Mouse (Mus musculus): Measurements from ENCODE around the gene Snx9. TPM values are rescaled to one million over a fixed set of nuclear protein-coding genes. Genes with fewer than 3 reads are reported as not detected.
A peak's percentile ranks its signal among the peaks of the same experiment; 100 is the strongest.

The Snx9 gene
- polyA plus RNA-seq, 1 experiment from 2014 or later: 27.6 TPM

DNA sequence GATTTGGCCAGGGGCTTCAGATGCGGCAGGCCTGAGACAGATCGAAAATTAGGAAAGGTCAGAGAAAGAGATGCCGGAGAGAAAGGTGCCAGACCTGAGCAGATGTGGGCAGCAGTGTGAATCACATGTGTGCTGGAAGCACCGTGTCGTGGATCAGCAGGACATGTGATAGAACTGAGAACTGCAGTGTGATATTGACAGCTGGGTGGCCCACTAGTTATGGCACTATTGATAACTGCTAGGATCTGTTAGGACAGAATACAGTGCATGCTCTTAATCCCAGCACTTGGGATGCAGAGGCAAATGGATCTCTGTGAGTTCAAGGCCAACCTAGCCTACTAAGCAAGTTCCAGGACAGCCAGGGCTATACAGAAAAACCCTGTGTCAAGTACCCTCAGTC, 10.3 kb upstream of the Snx9 start:
- Histone ChIP-seq H3K4me2 (ENCODE audit: low read depth, severe bottlenecking) (no peak overlapping the region), H3K4me1 (ENCODE audit: control insufficient read depth, insufficient read depth, low read length) (no peaks in the 10 kb centered on the region), H3K9me3 (ENCODE audit: control insufficient read depth, low read length) (no peaks in the 10 kb centered on the region), H3K4me3 (ENCODE audit: low read depth, low read length) (no peak overlapping the region), H3K27me3 (ENCODE audit: control insufficient read depth, insufficient read depth, low read length) (no peaks in the 10 kb centered on the region), H3K9ac (ENCODE audit: low read length) (no peak overlapping the region), H3K36me3 (ENCODE audit: control insufficient read depth, insufficient read depth, low read length) (no peaks in the 10 kb centered on the region), H3K27ac (replicated peaks; ENCODE audit: low read depth, low read length) (no peak overlapping the region)
- WGBS: 91% methylated on average over 5 of the region's 5 CpGs
- DNase-seq (ENCODE audit: low spot score) (no peak), ATAC-seq (ENCODE audit: insufficient number of reproducible peaks, low FRiP score, low TSS enrichment, low read depth) (no peak)

DNA sequence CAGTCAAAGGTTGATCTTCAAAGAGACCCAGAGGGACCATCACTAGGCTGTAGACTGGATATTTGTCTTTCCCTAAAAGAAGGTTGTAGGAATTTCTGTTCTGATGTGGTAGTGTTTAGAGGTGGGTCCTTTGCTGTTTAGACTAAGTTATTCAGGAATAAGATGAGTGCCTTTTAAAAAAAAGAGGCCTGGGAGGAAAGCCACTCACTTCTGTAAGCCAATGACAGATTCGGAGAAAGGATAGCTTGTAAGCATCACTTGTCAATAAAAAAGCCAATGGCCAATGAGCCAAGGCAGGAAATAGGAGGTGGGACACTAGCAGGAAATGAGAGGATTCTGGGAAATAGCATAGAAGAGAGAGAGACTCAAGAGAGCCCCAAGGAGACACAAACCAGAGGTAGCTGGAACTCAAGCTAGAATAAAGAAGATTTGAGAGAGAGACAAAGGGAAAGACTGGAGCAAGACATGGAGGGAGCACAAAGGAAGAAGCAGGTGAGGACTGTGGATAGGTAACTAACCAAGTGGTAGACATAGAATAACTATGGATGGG, 9.8 kb upstream of the Snx9 start:
- WGBS: 90% methylated on average over 1 of the region's 1 CpGs
- Histone ChIP-seq H3K36me3 (ENCODE audit: control insufficient read depth, insufficient read depth, low read length) (no peaks in the 10 kb centered on the region), H3K4me1 (ENCODE audit: control insufficient read depth, insufficient read depth, low read length) (no peaks in the 10 kb centered on the region), H3K9ac (ENCODE audit: low read length) (no peak overlapping the region), H3K27me3 (ENCODE audit: control insufficient read depth, insufficient read depth, low read length) (no peaks in the 10 kb centered on the region), H3K4me2 (ENCODE audit: low read depth, severe bottlenecking) (no peak overlapping the region), H3K4me3 (ENCODE audit: low read depth, low read length) (no peak overlapping the region), H3K27ac (replicated peaks; ENCODE audit: low read depth, low read length) (no peak overlapping the region), H3K9me3 (ENCODE audit: control insufficient read depth, low read length) (no peaks in the 10 kb centered on the region)
- ATAC-seq (ENCODE audit: insufficient number of reproducible peaks, low FRiP score, low TSS enrichment, low read depth) (no peak), DNase-seq (ENCODE audit: low spot score) (no peak)

DNA sequence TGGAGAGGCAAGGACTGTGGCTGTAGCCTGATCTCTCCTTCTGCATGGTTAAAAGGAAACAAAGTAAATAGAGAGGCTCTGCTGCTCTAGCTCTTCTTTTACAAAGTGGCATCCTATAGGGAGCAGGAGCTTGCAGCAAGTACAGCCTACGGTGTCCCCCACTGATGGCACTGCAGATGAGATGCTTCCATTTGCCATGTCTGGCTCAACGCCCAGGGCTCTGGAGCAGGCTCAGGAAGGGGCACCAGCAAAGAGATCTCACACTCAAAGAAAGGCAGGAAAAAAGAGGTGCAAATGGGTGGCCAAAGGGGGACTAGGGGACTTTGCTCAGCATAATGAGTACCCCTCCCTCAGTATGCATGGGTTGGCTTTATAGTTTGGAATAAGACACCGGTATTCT, 7.0 kb upstream of the Snx9 start:
- Histone ChIP-seq H3K9ac (ENCODE audit: low read length) (no peak overlapping the region), H3K4me2 (ENCODE audit: low read depth, severe bottlenecking) (no peak overlapping the region), H3K4me3 (ENCODE audit: low read depth, low read length) (no peak overlapping the region), H3K27me3 (ENCODE audit: control insufficient read depth, insufficient read depth, low read length) (no peaks in the 10 kb centered on the region), H3K4me1 (ENCODE audit: control insufficient read depth, insufficient read depth, low read length) (no peaks in the 10 kb centered on the region), H3K9me3 (ENCODE audit: control insufficient read depth, low read length) (no peaks in the 10 kb centered on the region), H3K27ac (replicated peaks; ENCODE audit: low read depth, low read length) (no peak overlapping the region), H3K36me3 (ENCODE audit: control insufficient read depth, insufficient read depth, low read length) (no peaks in the 10 kb centered on the region)
- ATAC-seq (ENCODE audit: insufficient number of reproducible peaks, low FRiP score, low TSS enrichment, low read depth) (no peak), DNase-seq (ENCODE audit: low spot score) (no peak)
- WGBS: 86% methylated on average over 3 of the region's 3 CpGs

DNA sequence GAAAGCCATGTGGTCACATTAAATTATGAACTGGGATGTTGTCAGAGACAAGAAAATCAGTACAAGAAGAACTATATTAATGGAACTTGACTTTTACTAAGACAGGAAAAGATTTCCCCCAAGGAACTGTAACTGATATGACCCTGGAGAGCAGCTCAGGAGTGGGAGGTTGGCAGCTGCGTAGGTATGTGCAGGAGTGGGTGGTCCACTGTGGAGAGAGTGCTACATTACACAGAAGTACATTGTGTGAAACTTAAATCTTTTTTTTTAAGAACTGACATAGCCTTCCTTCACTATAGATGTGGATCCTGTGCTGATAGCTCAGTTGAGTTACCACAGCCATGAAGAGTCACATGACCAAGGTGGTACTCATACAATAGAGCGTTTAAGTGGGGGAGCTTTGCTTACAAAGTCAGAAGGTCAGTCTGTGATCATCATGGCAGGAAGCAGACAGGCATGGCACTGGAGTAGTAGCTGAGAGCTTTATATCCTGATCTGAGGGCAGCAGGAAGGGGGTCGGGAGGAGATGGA, 6.3 kb upstream of the Snx9 start:
- Histone ChIP-seq H3K9me3 (ENCODE audit: control insufficient read depth, low read length) (no peaks in the 10 kb centered on the region), H3K9ac (ENCODE audit: low read length) (no peak overlapping the region), H3K36me3 (ENCODE audit: control insufficient read depth, insufficient read depth, low read length) (no peaks in the 10 kb centered on the region), H3K4me3 (ENCODE audit: low read depth, low read length) (no peak overlapping the region), H3K4me1 (ENCODE audit: control insufficient read depth, insufficient read depth, low read length) (no peaks in the 10 kb centered on the region), H3K4me2 (ENCODE audit: low read depth, severe bottlenecking) (no peak overlapping the region), H3K27ac (replicated peaks; ENCODE audit: low read depth, low read length) (no peak overlapping the region), H3K27me3 (ENCODE audit: control insufficient read depth, insufficient read depth, low read length) (no peaks in the 10 kb centered on the region)
- DNase-seq (ENCODE audit: low spot score) (no peak), ATAC-seq (ENCODE audit: insufficient number of reproducible peaks, low FRiP score, low TSS enrichment, low read depth) (no peak)
- WGBS: 84% methylated on average over 3 of the region's 3 CpGs

DNA sequence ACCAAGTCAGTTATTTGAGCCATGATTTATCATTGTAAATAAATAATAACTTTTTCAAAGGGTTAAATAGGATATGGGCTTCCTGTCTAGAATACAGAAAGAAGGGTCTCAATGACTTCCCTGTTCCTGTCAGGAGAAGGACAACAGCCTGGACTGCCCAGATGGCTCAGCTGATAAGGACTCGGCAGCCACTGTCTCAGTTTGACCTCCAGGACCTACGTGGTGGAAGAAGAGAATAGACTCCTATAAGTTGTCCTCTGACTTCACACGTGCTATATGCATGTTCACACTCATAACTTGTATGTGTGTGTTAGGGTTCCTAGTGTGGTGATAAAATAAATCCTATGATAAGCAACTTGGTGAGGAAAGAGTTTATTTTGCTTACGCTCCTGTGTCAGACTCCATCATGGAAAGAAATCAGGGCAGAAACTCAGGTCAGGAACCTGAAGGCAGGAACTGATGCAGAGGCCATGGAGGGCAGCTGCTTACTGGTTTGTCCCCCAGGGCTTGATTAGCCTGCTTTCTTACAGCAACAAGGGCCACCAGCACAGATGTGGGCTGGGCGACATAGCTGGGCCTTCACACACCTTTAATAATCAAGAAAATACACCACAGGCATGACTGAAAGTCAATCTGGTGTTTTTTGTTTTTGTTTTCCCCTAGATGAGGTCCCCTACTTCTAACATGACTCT, 1.4 kb upstream of the Snx9 start:
- Histone ChIP-seq H3K27ac (replicated peaks; ENCODE audit: low read depth, low read length) (no peak overlapping the region), H3K4me2 (ENCODE audit: low read depth, severe bottlenecking) (no peak overlapping the region)

DNA sequence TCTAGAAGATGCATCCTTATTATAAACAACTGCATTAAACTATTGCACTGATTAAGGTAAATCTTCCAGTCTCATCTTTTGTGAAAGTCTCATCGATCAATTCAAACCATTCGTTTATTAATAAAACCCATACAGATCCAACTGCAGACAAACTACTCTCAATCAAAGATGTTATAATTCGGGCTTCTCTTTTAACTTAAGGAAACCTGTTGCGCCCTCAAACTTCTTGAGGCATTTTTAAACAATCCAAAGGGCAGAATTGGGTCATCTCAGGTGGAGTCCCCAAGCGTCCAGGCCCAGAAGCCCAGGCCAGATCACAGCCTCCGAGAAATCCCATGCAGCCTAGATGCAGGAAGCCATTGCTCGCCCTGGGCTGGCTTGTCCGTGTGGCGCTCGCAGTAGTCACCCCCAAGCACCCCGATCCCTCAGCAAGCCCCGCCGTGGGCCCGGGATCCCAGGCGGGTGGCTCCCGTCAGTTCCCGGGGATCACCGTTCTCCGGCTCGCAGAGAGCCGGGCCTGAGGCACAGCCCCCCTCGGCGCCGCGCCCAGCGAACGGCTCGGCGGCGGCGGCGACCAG, 490 bp upstream of the Snx9 start:
- Histone ChIP-seq H3K4me3 (ENCODE audit: low read depth, low read length) (peak overlapping the region; percentile 73), H3K27ac (replicated peaks; ENCODE audit: low read depth, low read length) (peak overlapping the region; percentile 98), H3K9me3 (ENCODE audit: control insufficient read depth, low read length) (no peaks in the 10 kb centered on the region), H3K4me1 (ENCODE audit: control insufficient read depth, insufficient read depth, low read length) (peaks cover 3% of the 10 kb centered on the region; the same call in 1 of the 2 replicates), H3K36me3 (ENCODE audit: control insufficient read depth, insufficient read depth, low read length) (no peaks in the 10 kb centered on the region), H3K27me3 (ENCODE audit: control insufficient read depth, insufficient read depth, low read length) (no peaks in the 10 kb centered on the region), H3K9ac (ENCODE audit: low read length) (peak overlapping the region; percentile 98), H3K4me2 (ENCODE audit: low read depth, severe bottlenecking) (peak overlapping the region; percentile 75)
- DNase-seq (ENCODE audit: low spot score) (peak; percentile 77), ATAC-seq (ENCODE audit: insufficient number of reproducible peaks, low FRiP score, low TSS enrichment, low read depth) (peak; percentile 74; the same call in 1 of the 2 replicates)
- 7% methylated on average over 27 of the region's 32 CpGs for whole genome bisulfite sequencing

More for the DNA sequence above, 1.4 kb upstream of the Snx9 start:
- no peaks in the 10 kb centered on the region for H3K36me3 ChIP-seq (ENCODE audit: control insufficient read depth, insufficient read depth, low read length)
- H3K4me1 ChIP-seq (ENCODE audit: control insufficient read depth, insufficient read depth, low read length): peaks cover 3% of the 10 kb centered on the region; the same call in 1 of the 2 replicates
- DNase-seq (ENCODE audit: low spot score) (no peak), ATAC-seq (ENCODE audit: insufficient number of reproducible peaks, low FRiP score, low TSS enrichment, low read depth) (no peak)
- H3K4me3 ChIP-seq (ENCODE audit: low read depth, low read length): no peak overlapping the region
- no peaks in the 10 kb centered on the region for H3K27me3 ChIP-seq (ENCODE audit: control insufficient read depth, insufficient read depth, low read length)
- H3K9me3 ChIP-seq (ENCODE audit: control insufficient read depth, low read length): no peaks in the 10 kb centered on the region
- 78% methylated on average over 5 of the region's 5 CpGs for WGBS
- no peak overlapping the region for H3K9ac ChIP-seq (ENCODE audit: low read length)

GRCm38 (mm10) chr17:5841943-5842273, 779 bp downstream of the Snx9 start:
- H3K4me3 ChIP-seq (ENCODE audit: low read depth, low read length): peak overlapping the region; percentile 73
- peak overlapping the region; percentile 75 for H3K4me2 ChIP-seq (ENCODE audit: low read depth, severe bottlenecking)
- DNase-seq (ENCODE audit: low spot score) (no peak), ATAC-seq (ENCODE audit: insufficient number of reproducible peaks, low FRiP score, low TSS enrichment, low read depth) (no peak)
- no peaks in the 10 kb centered on the region for H3K9me3 ChIP-seq (ENCODE audit: control insufficient read depth, low read length)
- peak overlapping the region; percentile 98 for H3K27ac ChIP-seq (replicated peaks; ENCODE audit: low read depth, low read length)
- WGBS: 1% methylated on average over 7 of the region's 7 CpGs
- peak overlapping the region; percentile 98 for H3K9ac ChIP-seq (ENCODE audit: low read length)
- H3K36me3 ChIP-seq (ENCODE audit: control insufficient read depth, insufficient read depth, low read length): no peaks in the 10 kb centered on the region
- H3K27me3 ChIP-seq (ENCODE audit: control insufficient read depth, insufficient read depth, low read length): no peaks in the 10 kb centered on the region
- peaks cover 3% of the 10 kb centered on the region; the same call in 1 of the 2 replicates for H3K4me1 ChIP-seq (ENCODE audit: control insufficient read depth, insufficient read depth, low read length)

GRCm38 (mm10) chr17:5842988-5843640, 2.0 kb downstream of the Snx9 start:
- no peaks in the 10 kb centered on the region for H3K36me3 ChIP-seq (ENCODE audit: control insufficient read depth, insufficient read depth, low read length)
- H3K4me1 ChIP-seq (ENCODE audit: control insufficient read depth, insufficient read depth, low read length): peaks cover 3% of the 10 kb centered on the region; the same call in 1 of the 2 replicates
- no peak overlapping the region for H3K4me2 ChIP-seq (ENCODE audit: low read depth, severe bottlenecking)
- no peaks in the 10 kb centered on the region for H3K27me3 ChIP-seq (ENCODE audit: control insufficient read depth, insufficient read depth, low read length)
- no peaks in the 10 kb centered on the region for H3K9me3 ChIP-seq (ENCODE audit: control insufficient read depth, low read length)
- DNase-seq (ENCODE audit: low spot score) (no peak), ATAC-seq (ENCODE audit: insufficient number of reproducible peaks, low FRiP score, low TSS enrichment, low read depth) (no peak)
- 71% methylated on average over 9 of the region's 9 CpGs for WGBS
- no peak overlapping the region for H3K9ac ChIP-seq (ENCODE audit: low read length)
- H3K4me3 ChIP-seq (ENCODE audit: low read depth, low read length): no peak overlapping the region
- no peak overlapping the region for H3K27ac ChIP-seq (replicated peaks; ENCODE audit: low read depth, low read length)

Measured in limb, embryonic 11.5 days (tissue).